Mouse (Mus musculus): ENCODE data around the gene Coq9.
"Not testable (repeated sequence)": the region's sequence is repeated elsewhere in the genome, so short reads cannot be mapped to it uniquely, and the experiment has no call there.

Coq9 gene

DNA sequence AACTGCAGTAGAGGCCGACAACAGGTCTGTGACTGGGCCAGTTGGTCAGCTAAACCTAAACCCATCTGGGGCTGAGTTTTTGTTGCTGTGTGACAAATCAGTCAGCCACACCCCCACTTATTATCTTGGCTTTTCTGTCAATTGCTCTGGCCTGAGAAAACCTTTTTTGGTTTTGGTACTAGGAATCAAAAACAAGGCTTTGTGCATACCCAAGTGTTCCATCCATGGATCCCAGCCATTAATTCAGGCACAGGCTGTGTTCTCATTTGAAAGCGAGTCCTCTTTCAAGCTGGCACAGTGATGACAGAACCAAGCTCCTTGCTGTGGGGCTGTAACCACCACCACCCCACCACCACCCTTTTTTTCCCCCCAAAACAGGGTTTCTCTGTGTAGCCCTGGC, 16.7 kb upstream of the Coq9 start:
- DNase-seq (ENCODE audit: low spot score in 2 of 2): no peak

DNA sequence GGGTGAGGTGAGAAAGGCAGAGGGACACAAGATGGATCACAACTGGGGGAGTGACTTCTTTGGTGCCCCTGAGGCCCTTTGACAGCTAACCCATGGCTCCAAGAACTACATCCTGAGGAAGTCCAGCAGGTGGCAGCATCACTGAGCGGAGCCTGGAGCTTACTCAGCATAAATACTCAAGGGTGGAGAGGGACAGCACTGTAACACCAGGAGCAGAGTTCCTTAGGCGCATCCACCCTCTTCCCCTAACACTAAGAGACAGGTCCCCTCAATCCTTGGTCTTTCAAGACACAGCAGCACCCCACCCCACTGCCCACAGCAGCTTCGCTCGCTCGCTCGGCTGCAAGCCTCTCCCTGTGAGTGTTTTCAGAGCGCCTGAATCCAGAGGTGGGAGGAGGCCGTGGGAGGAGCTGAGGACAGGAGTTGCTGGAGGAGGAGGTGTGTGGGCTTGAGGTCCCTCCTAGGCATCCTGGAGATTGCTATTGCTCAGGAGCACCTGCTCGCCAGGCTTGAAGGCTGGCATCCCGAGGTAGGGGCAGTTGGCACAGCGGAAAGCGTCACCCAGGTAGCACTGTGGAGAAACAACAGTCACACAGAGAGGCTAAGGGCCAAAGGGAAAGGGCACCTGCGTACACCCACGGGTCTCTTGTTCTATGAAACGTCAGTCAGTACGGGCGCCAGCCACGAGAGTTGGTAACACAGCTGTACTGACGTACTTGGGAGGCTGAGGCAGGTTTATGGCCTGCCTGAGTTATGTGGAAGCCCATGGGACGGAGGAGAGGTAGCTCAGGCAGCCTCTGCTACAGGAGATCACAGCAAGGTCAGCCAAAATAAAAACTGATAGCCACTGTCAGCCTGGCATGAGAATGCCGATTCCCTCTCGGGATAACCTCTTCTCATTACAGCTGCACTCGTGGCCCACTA, 15.2 kb upstream of the Coq9 start:
- no peak for DNase-seq (ENCODE audit: low spot score in 2 of 2)

DNA sequence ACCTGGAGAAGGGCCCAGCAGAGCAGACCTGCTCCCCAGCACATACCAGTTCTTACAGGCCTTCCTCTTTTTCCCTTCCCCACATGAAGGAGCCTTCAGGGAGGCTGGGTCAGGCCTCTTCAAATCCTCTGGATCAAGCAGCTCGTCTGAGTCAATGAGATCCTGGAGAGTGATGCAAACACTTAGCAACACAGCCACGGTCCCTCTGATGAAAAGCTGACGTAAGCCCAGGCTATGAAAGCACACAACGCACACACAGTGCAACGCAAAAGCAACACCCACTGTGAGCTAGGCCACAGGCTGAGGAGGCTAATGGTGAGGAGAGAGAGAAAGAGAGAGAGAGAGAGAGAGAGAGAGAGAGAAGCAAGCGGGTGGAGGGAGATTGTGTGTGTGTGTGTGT, 13.0 kb upstream of the Coq9 start:
- DNase-seq (ENCODE audit: low spot score in 2 of 2): no peak

DNA sequence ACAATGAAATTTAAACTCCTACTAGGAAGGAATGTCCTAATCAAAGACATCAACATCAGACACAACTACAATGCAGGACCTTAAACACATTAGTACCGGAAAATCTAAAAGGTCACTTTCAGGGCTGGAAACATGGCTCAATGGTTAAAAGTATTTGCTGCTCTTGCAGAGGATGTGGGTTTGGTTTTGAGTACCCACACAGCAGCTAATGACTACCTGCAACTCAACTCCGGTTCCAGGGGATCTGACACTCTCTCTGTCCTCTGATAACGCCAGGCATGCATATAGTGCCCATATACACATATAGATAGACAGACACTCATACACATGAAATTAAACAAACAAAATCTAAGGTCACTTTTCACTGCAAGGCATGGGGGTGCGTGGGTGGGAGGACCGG, 11.9 kb upstream of the Coq9 start:
- no peak for DNase-seq (ENCODE audit: low spot score in 2 of 2)

DNA sequence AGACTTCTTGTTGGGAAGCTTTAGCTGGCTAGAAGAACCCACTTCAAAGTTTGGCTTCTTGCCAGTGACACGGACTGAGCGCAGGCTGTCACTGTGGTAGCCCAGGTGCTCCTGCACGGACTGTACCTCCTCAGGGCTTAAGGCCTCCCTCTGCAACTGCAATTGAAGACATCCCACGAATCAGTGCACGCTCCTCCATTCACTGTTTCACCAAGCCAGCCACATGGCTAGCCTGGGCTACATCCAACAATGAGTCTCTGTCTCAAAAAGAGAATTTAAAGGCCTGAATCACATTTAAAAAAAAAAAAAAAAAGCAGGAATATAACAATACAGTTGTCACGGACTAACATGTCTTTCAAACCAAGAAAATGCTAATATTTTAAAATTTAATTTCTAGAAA, 9.8 kb upstream of the Coq9 start:
- DNase-seq (ENCODE audit: low spot score in 2 of 2): no peak

DNA sequence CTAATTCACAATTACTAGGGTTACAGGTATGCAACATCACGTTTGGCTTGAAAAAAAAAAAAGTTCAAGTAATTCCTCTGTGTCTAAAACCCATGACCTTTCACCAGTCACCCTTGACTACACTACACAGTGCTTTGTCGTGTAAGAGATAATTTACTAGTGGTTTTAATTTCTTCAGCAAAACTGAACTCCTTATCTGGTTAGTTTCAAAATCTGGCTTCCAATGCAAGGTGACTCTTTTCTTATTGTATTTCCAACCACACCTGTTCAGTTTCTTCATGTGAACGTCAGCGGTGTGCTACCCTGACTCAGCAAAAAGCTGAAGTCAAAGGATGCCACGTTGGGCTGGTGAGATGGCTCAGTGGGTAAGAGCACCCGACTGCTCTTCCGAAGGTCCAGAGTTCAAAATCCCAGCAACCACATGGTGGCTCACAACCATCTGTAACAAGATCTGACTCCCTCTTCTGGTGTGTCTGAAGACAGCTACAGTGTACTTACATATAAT, 4.2 kb upstream of the Coq9 start:
- not testable (repeated sequence) for DNase-seq (ENCODE audit: low spot score in 2 of 2)

DNA sequence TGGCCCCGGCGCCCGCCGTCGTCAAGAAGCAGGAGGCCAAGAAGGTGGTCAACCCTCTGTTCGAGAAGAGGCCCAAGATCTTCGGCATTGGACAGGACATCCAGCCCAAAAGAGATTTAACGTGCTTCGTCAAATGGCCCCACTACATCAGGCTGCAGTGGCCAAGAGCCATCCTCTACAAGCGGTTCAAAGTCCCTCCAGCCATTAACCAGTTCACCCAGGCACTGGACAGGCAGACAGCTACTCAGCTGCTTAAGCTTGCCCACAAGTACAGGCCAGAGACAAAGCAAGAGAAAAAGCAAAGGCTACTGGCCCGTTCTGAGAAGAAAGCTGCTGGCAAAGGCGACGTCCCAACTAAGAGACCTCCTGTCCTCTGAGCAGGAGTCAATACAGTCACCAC, 2.4 kb upstream of the Coq9 start:
- not testable (repeated sequence) for DNase-seq (ENCODE audit: low spot score in 2 of 2)

DNA sequence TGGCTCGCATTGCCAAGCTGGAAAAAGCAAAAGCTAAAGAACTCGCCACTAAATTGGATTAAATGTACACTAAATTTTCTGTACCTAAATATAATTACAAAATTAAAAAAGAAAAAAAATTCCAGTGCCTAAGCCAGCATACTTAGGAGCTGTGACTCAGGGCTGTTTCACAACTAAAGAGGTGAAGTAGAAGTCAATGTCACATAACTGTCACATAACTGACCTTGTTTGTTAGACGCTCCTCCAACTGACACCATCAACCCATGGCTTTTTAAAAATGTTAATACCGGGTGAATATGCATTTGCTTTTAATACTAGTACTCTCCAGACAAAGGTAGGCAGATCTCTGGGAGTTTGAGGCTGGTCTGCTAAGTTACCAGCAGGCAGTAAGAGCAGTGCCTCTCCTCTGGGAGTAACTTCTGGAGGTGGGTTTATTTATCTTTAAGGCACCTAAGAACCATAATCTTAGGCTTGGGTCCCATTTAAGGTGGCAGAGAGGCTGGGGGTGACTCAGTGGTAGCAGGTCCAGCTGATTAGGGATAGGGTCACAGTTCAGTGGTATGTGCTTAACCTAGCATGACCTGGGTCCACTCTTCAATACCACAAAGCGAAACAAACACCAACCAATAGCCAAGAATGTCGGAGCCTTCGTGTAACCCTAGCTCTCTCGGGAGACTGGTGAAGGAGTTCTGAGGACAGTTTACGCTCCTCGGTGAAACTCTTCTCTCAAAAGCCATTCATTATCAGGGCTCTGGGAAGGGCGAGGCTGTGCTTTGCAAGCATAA, 1.5 kb upstream of the Coq9 start:
- DNase-seq (ENCODE audit: low spot score in 2 of 2): no peak

DNA sequence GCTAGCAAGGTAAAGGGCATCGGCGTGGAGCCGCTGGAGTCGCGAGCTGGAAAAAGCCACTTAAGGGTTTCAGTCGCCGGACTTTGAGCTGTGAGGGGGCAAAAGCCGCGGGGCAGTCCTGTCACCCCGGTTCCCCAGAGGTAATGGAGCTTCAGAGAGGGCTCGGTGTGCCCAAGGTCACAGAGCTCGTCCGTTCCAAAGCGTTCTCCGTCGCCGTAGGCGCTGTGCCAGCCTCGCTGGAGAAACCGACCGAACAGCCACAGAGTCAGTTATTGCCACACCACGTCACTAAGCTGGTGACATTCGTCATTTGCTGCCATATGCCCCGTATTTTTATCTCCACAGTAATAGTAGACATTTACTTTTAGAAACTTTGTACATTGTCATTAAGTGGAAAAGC, 479 bp downstream of the Coq9 start:
- peak in 1 of 2 experiments; percentile 64 for DNase-seq (ENCODE audit: low spot score in 2 of 2)

DNA sequence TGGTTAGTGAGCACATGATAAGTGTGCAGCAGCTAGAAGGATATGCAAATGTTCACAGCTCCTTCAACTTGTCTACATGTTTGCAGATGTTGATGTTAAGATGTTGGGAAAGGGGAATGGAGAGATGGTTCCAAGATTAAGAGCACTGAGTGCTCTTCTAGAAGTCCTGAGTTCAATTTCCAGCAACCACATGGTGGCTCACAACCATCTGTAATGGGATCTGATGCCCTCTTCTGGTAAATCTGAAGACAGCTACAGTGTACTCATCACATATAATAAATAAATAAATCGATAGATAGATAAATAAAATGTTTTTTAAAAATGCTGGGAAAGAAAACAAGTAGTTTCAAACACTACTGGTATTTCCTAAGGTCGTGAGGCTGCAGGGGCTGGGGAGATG, 3.1 kb downstream of the Coq9 start:
- no peak for DNase-seq (ENCODE audit: low spot score in 2 of 2)

DNA sequence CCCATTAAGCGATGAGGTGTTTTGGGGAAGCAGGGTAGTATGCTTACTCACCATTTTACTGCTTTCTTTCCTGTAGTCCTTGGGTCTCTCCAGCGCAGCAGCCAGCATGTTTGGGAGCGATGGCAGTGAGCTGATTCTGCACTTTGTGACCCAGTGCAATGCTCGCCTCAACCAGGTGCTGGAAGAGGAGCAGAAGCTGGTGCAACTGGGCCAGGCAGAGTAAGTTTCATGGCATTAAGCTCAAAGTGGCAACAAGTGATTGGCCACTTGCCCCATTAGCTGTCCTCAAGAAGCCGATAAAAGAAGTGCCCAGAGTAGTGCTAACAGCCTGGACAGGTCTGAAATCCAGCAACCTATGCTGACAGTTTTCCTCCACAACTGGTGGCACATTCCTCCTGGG, 11.9 kb downstream of the Coq9 start:
- no peak for DNase-seq (ENCODE audit: low spot score in 2 of 2)

DNA sequence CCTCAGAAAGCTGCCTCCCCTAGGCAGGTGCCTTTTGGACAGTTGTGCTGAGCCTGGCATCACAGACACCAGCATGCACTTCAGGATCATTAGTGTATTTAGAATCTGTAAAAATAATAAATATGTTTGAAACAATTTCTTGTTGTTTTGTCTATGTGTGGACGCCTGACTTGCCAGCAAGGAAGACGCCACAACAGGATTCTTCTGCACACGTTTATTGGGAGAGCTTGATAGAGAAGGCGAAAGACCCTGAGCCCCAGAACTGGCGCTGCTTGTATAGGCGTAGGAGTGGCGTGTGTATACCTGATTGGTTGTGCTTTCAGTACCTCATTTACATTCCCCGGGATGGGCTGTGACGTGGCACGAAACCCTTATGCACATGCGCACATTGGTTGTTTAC, 16.6 kb downstream of the Coq9 start:
- DNase-seq (ENCODE audit: low spot score in 2 of 2): not testable (repeated sequence)

DNA sequence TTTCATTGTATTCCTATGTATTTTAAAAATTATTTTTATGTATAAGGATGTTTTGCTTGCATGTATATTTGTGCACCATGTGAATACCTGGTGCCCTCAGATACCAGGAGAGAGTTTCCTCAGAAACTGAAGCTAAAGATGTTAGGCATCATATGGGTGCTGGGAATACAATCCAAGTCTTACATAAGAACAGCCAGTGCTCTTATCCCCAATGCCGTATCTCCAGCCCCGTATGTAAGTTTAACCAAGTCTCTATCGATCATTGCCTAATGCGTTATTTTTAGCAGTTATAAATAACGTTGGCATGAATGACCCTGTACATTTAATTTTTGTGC, 18.9 kb downstream of the Coq9 start:
- DNase-seq (ENCODE audit: low spot score in 2 of 2): no peak

DNA sequence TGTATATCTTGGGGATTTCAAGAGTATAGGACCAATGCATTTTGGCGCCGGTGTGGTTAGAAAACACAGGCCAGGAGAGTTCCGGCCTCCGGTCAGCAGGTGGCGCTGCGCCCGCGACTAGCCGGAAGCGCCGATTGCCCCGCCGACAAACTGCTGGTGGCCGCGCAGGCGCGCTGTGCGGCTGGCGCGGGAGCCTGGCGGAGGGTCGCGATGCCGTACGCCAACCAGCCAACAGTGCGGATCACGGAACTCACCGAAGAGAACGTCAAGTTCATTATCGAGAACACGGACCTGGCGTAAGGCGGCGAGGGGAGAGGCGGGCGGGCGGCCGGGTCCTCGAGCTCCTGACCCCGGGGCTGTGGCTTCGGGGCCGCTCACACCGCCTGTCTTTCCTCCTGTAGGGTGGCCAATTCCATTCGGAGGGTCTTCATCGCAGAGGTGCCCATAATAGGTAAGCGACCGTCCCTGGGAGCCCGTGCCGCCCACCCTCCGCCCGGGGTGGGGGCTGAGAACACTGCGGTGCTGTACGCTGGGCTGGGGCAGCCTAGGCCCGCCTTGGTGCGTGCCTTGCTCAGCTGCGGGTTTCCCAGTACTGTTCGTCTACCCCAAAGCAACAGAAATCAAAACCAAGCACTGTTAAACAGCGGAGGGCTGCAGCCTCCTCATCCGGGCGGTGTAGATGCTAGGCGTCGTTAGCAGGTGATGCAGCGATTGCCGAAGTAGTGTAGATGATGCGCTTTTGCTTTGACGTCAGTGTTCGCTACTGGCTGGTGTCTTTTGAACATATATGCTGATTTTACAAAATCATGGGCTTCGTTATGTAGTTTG, 19.4 kb downstream of the Coq9 start, which contains the start of gene Polr2c:
TSS of gene Polr2c (plus strand) at position 105 of the 828 bp plus-strand sequence.
- DNase-seq (ENCODE audit: low spot score in 2 of 2): peak; percentile 83 to 88

DNA sequence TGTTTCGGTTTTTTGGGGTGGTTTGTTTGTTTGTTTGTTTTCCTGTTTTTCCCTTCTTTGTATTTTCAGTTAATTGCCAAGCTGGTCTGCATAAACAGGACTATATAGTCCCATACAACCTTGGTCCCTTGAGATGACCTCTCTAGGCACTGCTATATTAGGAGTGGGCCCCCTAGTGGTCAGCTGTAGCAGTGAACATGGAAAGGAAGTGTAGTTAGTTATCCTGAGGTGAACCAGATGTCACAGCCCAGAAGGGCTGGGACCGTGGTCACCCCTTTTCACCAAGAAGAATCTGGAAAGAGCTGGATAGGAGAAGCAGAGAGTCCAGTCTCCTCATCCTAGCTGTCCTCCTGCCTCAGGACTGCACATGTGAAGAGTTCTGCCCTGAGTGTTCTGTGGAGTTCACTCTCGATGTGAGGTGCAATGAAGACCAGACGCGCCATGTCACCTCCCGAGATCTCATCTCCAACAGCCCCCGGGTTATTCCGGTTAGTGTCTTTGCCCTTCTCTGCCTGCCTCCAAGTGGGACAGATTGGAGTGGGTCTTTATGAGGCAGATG, 23.3 kb downstream of the Coq9 start:
- no peak for DNase-seq (ENCODE audit: low spot score in 2 of 2)

DNA sequence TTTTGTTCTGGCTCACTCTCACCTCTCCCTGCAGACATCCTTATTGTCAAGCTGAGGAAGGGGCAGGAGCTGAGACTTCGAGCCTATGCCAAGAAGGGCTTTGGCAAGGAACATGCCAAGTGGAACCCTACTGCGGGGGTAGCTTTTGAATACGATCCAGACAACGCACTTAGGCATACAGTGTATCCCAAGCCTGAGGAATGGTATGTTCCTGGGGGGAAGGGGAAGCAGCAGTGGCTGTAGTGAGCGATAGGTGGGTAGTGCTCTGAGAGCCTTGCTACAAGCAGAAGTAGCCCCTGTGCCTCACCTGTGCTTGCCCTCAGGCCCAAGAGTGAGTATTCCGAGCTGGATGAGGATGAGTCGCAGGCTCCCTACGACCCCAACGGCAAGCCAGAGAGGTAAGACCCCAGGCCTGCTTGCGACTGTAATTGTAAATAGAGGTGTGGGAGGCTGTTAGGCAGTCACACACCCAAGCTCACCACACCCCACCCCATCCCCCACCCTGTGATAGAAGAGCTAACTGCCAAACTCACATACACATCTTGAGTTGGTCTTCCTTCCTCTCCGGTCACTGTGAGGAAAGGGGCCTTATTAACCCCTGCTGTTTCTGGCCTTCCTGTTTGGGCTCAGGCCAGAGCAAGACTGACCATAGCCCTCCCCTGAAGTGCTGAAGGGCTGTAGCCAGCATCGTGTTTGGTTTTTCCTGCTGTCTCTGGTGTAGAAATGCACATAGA, 24.5 kb downstream of the Coq9 start:
- no peak for DNase-seq (ENCODE audit: low spot score in 2 of 2)

DNA sequence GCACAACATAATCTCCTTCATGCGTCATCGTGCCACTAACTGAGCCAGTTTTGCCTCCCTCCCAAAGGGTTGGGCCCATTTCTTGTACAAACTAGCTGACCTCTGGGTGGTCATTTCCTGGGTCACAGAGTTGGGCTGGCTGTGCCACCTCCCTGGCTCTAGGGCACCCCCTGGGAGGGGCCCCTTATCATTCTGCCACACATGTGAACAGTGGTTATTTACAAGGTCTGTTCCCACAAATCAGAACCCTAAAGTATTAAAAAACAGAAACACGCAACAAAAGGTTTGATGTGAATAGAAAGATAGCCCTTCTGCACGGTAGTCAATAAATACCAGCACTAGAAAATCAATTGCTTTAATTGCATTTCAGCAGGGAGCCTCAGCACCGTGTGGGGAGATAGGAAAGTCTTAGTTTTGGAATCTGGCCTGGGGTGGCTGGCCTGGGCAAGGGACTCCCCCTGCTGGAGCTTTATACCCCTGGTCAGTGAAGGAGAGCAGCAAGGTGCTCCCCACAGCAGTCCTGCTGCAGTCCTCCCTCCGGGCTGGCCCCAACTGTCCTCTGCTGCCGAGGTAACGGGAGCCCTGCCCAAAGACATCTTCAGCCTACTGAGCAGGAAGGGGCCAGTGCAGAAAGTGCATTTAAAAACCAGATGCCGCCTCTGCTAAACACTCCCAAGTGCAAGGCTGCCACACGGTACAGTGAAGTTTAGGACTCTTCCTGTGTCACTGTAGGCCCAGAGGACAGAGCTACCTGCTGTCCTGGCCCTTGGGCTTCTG, 26.0 kb downstream of the Coq9 start:
- no peak for DNase-seq (ENCODE audit: low spot score in 2 of 2)

DNA sequence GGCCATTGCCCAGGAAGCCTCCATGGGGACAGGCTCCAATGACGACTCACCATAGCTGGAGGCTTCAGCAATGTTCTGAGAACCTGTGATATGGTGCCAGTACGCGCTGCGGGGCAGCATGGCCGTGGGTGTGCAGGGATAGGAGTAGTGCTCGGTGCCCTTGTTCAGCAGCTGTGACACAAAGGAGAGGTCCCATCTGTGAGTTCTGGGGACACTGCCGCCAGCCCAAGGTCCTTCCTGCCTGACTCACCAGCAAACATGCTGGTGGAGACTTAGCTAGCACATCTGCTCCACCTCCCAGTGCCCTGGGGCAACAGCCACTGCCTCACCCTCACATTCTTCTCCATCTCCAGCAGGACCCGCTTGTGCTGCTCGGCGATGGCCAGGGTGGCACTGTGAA, 27.2 kb downstream of the Coq9 start:
- DNase-seq (ENCODE audit: low spot score in 2 of 2): no peak

DNA sequence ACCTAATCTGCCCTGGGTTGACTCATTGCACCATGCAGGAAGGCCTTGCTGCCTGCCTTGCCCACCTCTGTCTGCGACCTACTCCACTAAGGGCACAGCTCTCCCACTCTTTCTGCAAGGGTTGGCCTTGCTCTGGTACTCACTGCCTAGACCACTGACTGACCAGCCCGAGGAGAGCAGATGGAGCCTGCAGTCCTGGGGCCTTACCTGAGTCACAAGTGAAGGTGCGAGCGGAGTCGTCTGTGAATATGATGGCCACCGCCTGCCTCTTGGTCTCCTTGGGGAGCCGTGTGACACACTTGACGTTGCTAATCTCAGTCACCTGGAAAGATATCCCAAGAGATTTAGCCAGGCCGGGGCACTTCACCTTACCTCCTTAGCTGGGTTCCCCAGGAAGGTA, 28.8 kb downstream of the Coq9 start:
- DNase-seq (ENCODE audit: low spot score in 2 of 2): no peak

DNA sequence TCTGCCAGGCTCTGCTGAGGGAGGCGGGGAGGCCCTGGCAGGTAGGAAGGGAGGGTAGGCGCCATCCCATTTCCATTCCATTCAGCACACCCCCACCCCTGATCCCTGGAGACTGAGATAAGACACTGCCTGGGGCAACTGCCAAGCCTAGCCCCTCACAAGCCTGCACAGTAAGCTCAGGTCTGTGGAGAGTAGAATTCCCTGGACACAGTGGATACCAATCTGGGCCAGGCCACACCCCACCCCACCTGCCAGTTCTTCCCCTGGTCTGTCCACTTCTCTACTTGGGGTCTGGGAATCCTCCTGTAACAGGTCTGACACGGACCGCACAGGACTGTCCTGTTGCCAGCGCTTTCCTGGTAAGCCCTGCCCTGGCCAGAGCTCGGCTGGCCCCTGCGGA, 31.0 kb downstream of the Coq9 start:
- no peak for DNase-seq (ENCODE audit: low spot score in 2 of 2)

Measured in frontal cortex, postnatal 25 days (tissue).